Mouse (Mus musculus): ENCODE data around the gene Haus6.

- TF ChIP-seq POLR2A (IDR thresholded peaks at IDR 0.05; ENCODE audit: control insufficient read depth, extremely low read depth, insufficient read depth, low read length, poor library complexity) (no peak), CTCF (IDR thresholded peaks at IDR 0.05; ENCODE audit: borderline replicate concordance, control insufficient read depth, extremely low read depth, insufficient read depth, low read length, poor library complexity) (no peak)
Measured at GRCm38 (mm10) chr4:86559006-86559405, 52.8 kb downstream of the Haus6 start.
